Mouse (Mus musculus) neural tube, embryonic 14.5 days (tissue): Measurements from ENCODE around the gene BC030867. TPM values are rescaled to one million over a fixed set of nuclear protein-coding genes. Genes with fewer than 3 reads are reported as not detected.

ENCODE experiments used
- ATAC-seq: fragments of 200-750 bp; cut with Nextera tagmentation; 2 replicates; pipeline ENCODE4 v1.8.0; 2017; ENCODE audit warnings: low read depth, mild to moderate bottlenecking, moderate TSS enrichment, moderate library complexity
- H3K27ac ChIP-seq: fragments of 300-500 bp; sonication (generic); 2 replicates; pipeline ENCODE4 v1.5.1; 2014; ENCODE audit warnings: low read depth, mild to moderate bottlenecking, control low read depth, low read length, moderate library complexity, mixed read lengths
- H3K27me3 ChIP-seq: fragments of 300-500 bp; sonication (generic); 2 replicates; pipeline ENCODE4 v1.6.1; 2014; ENCODE audit warnings: low read length; ENCODE audit not compliant: control insufficient read depth, insufficient read depth
- H3K36me3 ChIP-seq: fragments of 300-500 bp; sonication (generic); 2 replicates; pipeline ENCODE4 v1.6.1; 2014; ENCODE audit warnings: low read length, mixed read lengths; ENCODE audit not compliant: control insufficient read depth, insufficient read depth
- H3K4me1 ChIP-seq: fragments of 300-500 bp; sonication (generic); 2 replicates; pipeline ENCODE4 v1.6.1; 2014; ENCODE audit warnings: low read length; ENCODE audit not compliant: control insufficient read depth, insufficient read depth
- H3K4me2 ChIP-seq: fragments of 300-500 bp; sonication (generic); 2 replicates; pipeline ENCODE4 v1.6.1; 2014; ENCODE audit warnings: mild to moderate bottlenecking, low read depth, low read length, control low read depth
- H3K4me3 ChIP-seq: fragments of 300-500 bp; sonication (generic); 2 replicates; pipeline ENCODE4 v1.5.1; 2014; ENCODE audit warnings: low read depth, low read length, control low read depth, mixed read lengths
- H3K9ac ChIP-seq: fragments of 300-500 bp; sonication (generic); replicated peaks from 2 replicates; pipeline ENCODE4 v1.6.1; 2014; ENCODE audit warnings: low read depth, mild to moderate bottlenecking, control low read depth, low read length, mixed read lengths
- H3K9me3 ChIP-seq: fragments of 300-500 bp; sonication (generic); 2 replicates; pipeline ENCODE4 v1.6.1; 2016; ENCODE audit warnings: low read length; ENCODE audit not compliant: control insufficient read depth
- WGBS: fragments of 180-500 bp; shearing (Covaris S2); extraction: QIAGEN DNeasy Blood & Tissue Kit; methylation state at CpG from one replicate; pipeline ENCODE4 v1.1.7; 2014; 5-methylcytosine and 5-hydroxymethylcytosine counted together
- polyA plus RNA-seq: library from polyadenylated mRNA; unstranded; fragments of >200 nt; fragmentation: Nextera tagmentation; extraction: Ambion mirVana; gene quantifications from 2 replicates; pipeline ENCODE4 v1.2.1, GENCODE M21; 2014

The BC030867 gene
- polyA plus RNA-seq, 1 experiment from 2014 or later, result 1.4 TPM

DNA sequence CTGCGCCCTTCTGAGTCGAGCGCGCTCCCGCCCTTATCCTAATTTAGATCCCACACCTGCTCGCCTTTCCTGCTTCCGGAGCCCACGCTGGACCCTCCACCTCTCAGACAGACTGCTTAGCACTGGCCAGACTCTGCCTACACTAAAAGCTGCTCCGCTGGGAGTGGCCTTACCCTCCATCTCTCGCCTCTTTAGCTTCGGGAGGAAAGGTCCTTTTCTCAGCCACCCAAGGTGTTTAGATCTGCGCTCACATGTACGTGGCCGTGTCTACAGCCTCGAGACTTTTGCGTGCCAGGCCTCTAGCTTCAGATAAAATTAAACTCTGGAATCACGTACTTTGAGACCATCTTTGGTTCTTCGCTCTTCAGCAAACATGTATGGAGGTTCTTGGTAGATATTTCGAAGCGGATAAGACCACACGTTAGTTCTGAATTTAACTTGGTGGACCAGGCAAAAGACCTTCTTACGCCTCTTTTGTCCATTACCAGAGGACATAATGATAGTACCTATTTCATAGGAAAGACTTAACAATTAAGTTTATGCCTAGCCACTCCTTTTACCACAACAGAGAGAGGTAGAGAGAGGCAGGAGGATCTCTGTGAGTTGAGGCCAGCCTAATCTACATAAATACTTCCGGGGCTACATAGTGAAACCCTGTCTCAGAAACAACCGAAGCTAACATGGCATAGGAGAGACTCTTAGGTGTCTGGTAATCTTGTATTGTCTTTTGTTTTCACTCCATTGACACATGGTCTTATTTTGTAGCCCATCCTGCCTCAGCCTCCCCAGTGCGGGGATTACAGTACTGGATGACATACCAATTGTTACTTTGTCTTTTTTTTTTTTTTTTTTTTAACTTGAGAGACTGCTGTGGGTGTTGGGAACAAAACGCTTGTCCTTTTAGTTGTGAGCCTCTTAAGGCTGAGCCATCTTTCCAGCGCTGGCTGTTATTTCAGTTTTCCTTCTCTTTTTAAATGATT is 49.2 kb downstream of the BC030867 start:
- Histone ChIP-seq H3K4me3 (peak overlapping the region; percentile 90), H3K9ac (peak overlapping the region; percentile 93), H3K4me2 (peak overlapping the region; percentile 84), H3K27me3 (no peaks in the 10 kb centered on the region), H3K27ac (peak overlapping the region; percentile 99), H3K36me3 (peaks cover 9% of the 10 kb centered on the region), H3K9me3 (no peaks in the 10 kb centered on the region), H3K4me1 (peaks cover 9% of the 10 kb centered on the region)
- peak; percentile 23; the same call in 1 of the 2 replicates for ATAC-seq
- 26% methylated on average over 27 of the region's 27 CpGs for WGBS

DNA sequence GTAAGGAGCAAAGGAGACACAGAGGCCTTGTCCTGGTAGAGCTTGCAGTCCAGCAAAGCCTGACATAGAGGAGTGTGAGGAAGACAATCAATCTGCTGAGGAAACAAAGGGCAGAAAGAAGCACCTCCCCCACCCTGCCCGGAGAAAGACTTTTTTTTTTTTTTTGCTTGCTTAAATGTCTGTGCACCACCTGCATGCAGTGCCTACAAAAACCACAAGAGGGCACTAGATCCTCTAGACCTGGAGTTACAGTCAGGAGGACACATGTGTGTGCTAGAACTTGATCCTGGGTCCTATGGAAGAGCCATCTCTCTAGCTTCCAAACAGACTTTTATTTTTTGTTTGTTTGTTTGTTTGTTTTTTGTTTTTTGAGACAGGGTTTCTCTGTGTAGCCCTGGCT is 51.2 kb downstream of the BC030867 start:
- Histone ChIP-seq H3K36me3 (no peaks in the 10 kb centered on the region), H3K4me2 (no peak overlapping the region), H3K9ac (no peak overlapping the region), H3K27ac (no peak overlapping the region), H3K9me3 (no peaks in the 10 kb centered on the region), H3K4me1 (peaks cover 5% of the 10 kb centered on the region), H3K4me3 (no peak overlapping the region), H3K27me3 (no peaks in the 10 kb centered on the region)
- WGBS, result 0% methylated on average over 1 of the region's 1 CpGs
- ATAC-seq, result no peak

DNA sequence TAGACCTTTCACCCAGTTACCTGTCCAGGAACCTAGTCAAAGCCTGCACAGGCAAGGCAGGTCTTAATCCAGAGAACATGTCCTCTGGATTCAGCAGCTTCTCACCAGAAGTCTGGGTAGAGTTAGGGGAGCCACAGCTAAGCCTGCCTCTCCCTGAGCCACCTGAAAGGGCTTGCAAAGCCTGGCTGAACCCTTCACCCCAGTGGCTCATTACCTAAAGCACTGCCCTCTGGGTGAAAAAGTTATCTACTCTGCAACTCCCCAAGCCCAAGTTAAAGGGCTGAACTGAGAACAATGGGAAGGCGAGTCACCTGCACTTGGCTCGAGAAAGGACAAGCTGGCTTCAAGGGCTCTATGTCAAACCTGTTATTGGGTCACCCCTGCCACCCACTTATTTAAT is 55.5 kb downstream of the BC030867 start:
- Histone ChIP-seq H3K4me3 (no peak overlapping the region), H3K9me3 (no peaks in the 10 kb centered on the region), H3K4me2 (no peak overlapping the region), H3K9ac (no peak overlapping the region), H3K27me3 (no peaks in the 10 kb centered on the region), H3K27ac (no peak overlapping the region), H3K4me1 (peaks cover 4% of the 10 kb centered on the region; the same call in 1 of the 2 replicates), H3K36me3 (peaks cover 22% of the 10 kb centered on the region)
- WGBS, result 26% methylated on average over 2 of the region's 2 CpGs
- ATAC-seq, result no peak

DNA sequence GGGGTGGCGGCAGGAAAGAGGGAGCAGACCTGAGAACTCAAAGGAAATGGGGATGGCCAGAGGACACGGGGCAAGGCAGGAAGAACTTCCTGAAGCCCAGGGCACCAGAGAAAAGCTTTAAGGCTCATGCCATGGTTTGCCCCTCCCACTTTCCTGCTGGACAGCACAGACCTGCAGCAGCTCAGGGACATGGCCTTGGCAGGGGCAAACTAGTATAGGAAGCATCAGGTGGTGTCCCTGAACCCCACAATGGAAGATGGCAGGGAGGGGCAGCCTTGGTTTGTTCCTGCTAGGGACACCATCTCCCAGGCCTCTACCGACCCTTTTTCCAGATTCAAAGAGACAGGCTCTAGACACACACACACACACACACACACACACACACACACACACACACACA is 56.7 kb downstream of the BC030867 start:
- WGBS, result 64% methylated on average over 3 of the region's 3 CpGs
- H3K4me3 ChIP-seq, result no peak overlapping the region
- no peak overlapping the region for H3K4me2 ChIP-seq
- ATAC-seq, result no peak
- H3K4me1 ChIP-seq, result peaks cover 4% of the 10 kb centered on the region; the same call in 1 of the 2 replicates
- H3K9ac ChIP-seq, result no peak overlapping the region
- no peaks in the 10 kb centered on the region for H3K9me3 ChIP-seq
- peaks cover 28% of the 10 kb centered on the region for H3K36me3 ChIP-seq
- no peak overlapping the region for H3K27ac ChIP-seq
- no peaks in the 10 kb centered on the region for H3K27me3 ChIP-seq

DNA sequence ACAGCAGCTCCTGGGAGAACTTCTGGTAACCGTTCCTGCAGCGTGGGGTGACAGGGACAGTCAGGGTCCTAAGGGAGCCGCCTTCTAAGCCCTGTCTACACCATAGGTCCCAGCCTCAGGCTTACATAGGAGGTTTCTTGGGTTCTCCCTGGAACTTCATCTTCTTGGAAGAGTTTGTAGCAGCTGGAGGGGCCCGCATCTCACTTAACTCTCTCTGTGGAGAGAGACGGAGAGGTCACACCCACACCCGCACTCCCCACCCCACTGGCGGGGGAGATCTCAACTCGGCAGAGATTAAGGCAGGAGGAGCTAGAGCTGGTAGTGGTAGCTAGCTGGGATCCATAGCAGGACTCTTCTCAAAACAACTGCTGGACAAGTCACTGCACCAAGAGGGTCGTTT is 59.4 kb downstream of the BC030867 start:
- Histone ChIP-seq H3K9ac (no peak overlapping the region), H3K9me3 (no peaks in the 10 kb centered on the region), H3K36me3 (peaks cover 47% of the 10 kb centered on the region), H3K4me1 (peaks cover 4% of the 10 kb centered on the region; the same call in 1 of the 2 replicates), H3K4me3 (no peak overlapping the region), H3K27ac (no peak overlapping the region), H3K27me3 (no peaks in the 10 kb centered on the region), H3K4me2 (no peak overlapping the region)
- WGBS, result 89% methylated on average over 9 of the region's 9 CpGs
- ATAC-seq, result no peak

DNA sequence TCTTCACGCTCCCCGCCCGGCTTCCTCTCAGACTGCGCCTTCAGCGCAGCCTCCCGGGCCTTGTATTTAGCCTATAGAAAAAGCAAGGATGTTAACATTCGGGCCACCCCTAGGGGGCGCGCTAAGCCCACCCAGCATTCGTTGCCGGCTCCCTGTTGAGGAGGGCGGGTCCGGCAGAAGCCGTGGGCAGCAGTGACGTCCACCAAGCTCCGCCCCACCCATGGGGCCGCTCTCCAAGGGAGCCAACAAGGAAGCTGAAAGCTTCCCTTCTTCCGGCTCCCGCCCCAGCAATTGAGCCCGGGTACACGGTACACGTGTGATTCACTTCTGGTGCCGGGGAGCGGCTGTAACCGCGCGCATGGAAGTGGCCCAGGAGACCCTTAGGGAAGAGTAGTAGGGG is 60.3 kb downstream of the BC030867 start:
- peaks cover 4% of the 10 kb centered on the region; the same call in 1 of the 2 replicates for H3K4me1 ChIP-seq
- H3K9ac ChIP-seq, result no peak overlapping the region
- H3K4me3 ChIP-seq, result peak overlapping the region; percentile 6; the same call in 1 of the 2 replicates
- H3K9me3 ChIP-seq, result no peaks in the 10 kb centered on the region
- ATAC-seq, result peak; percentile 90
- no peaks in the 10 kb centered on the region for H3K27me3 ChIP-seq
- peaks cover 56% of the 10 kb centered on the region for H3K36me3 ChIP-seq
- H3K27ac ChIP-seq, result peak overlapping the region; percentile 30; the same call in 1 of the 2 replicates
- H3K4me2 ChIP-seq, result peak overlapping the region; percentile 35
- WGBS, result under 1% methylated on average over 27 of the region's 27 CpGs

DNA sequence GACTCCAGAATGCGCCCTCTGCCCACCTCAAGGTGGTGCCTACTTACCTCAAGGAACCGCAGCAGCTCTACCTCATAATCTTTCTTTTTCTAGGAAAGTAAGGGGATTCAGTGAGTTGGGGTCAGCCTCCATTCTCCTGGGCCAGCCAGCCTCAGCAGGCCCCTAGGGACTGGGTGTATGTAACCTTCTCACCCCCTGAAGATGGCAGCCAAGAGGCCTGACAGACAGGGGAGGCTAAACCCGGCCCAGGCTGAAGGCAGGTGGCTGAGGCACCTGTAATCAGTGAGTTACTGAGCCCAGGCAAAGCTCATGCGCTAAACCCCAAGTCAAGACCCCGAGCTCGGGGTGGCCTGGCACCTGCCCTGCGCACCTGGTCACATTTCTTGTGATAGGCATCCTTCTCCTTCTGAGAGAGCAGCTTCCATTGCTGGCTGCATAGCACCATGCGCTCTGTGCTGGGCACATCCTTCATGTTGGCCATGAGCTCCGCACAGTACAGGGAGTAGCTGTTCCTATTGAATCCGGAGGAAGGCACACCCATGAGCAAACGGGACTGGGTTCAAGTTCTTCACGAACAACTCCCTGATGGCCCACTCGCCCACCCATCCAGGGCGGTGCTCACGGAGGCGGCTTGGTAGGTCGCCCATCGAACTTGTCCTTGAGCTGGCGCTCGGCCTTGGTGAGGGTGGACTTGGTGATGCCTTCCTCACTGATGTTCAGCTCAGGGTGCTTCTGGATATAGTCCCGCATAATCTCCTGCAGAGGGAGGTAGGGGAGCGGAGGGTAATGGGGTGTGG is 61.3 kb downstream of the BC030867 start:
- ATAC-seq, result no peak
- H3K4me2 ChIP-seq, result no peak overlapping the region
- H3K27ac ChIP-seq, result no peak overlapping the region
- no peak overlapping the region for H3K4me3 ChIP-seq
- no peaks in the 10 kb centered on the region for H3K27me3 ChIP-seq
- peaks cover 4% of the 10 kb centered on the region; the same call in 1 of the 2 replicates for H3K4me1 ChIP-seq
- 89% methylated on average over 22 of the region's 22 CpGs for WGBS
- H3K9ac ChIP-seq, result no peak overlapping the region
- H3K36me3 ChIP-seq, result peaks cover 64% of the 10 kb centered on the region
- no peaks in the 10 kb centered on the region for H3K9me3 ChIP-seq

DNA sequence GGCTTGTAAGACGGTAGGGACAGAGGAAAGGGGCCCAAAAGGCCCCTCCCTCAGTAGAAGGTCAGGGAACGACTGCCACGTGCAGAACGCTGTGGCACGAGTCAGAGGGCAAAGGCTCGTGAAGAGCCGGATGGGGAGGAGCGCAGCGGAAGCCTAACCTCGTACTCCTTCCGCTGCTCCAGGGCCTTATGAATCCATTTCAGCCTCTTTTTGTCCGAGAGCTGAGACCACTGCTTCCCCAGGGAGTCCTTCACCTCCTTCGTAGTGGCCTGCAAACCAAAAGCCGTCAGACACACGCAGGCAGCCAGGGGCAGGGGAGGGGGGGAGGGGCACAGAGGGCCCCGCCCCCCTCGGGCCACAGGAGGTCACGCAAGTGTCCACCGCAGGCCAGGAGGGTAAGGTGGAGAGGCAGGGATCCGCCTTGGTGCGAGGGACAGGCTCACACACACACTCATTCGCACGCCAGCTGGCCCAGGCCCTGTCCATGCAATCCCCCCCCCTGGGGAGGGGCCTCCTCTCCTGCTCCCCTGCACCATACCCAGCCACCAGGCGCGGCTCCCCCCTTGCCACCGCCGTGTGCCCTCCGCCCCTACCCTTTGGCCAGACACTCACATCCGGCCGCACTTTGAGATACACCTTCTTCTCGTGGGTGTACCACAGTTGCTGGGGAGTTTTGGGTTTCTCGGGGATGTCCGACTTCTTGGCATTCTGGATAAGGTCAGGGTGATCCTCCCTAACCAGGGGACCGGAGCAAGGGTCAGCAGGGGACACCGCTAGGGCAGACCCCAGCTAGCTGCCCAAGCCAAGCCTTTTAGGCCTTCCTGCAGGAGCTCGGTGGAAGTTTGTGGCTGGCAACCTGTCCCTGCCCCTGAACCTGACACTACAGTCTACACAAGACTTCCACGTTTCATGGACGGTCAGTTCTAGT is 62.4 kb downstream of the BC030867 start:
- 53% methylated on average over 32 of the region's 38 CpGs for WGBS
- H3K9ac ChIP-seq, result no peak overlapping the region

More for the DNA sequence above, 62.4 kb downstream of the BC030867 start:
- ATAC-seq, result no peak
- H3K27ac ChIP-seq, result no peak overlapping the region
- peaks cover 63% of the 10 kb centered on the region for H3K36me3 ChIP-seq
- H3K27me3 ChIP-seq, result no peaks in the 10 kb centered on the region
- H3K4me1 ChIP-seq, result peaks cover 8% of the 10 kb centered on the region; the same call in 1 of the 2 replicates
- no peaks in the 10 kb centered on the region for H3K9me3 ChIP-seq
- H3K4me3 ChIP-seq, result no peak overlapping the region
- no peak overlapping the region for H3K4me2 ChIP-seq
